Mouse (Mus musculus): ENCODE data around the gene Anks1.

DNA sequence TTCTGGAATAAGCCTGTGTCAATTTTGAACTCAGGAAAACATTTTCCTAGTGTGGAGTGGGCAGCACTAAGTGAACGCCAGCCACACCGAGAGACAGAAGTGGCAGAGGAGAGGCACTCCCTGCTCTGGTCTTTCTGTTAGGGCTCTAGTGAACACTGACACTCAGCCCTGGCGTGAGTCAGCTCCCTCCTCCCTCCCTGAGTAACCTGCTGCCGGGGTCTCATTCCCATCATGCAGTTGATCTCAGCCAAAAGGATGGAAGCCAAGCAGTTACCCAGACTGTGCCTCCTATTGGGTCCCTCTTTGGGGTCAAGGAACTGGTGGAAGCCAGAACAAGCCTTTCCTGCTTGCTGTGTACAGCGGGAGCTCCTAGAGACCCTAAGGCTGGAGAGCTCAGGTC lies 138.4 kb downstream of the Anks1 start:
- TF ChIP-seq CTCF (IDR thresholded peaks at IDR 0.05; ENCODE audit: low read depth, low read length): no peak
- TF ChIP-seq POLR2AphosphoS5 (IDR thresholded peaks at IDR 0.05; ENCODE audit: insufficient replicate concordance, low read depth, low read length): no peak
- no peak for TF ChIP-seq TAL1 (conservative IDR thresholded peaks at IDR 0.05; ENCODE audit: low read depth, low read length)
- no peak for TF ChIP-seq GATA1 (IDR thresholded peaks at IDR 0.05; ENCODE audit: borderline replicate concordance, low read length)
